Mouse (Mus musculus) cerebellum, adult (tissue): ENCODE measurements around the gene Nebl.
A peak's percentile ranks its signal among the peaks of the same experiment; 100 is the strongest.

ENCODE experiments used
- ATAC-seq: cut with Nextera tagmentation; 2 replicates; pipeline ENCODE4 v1.9.2; 2017; ENCODE audit warnings: mild to moderate bottlenecking, moderate library complexity, mixed read lengths; ENCODE audit not compliant: insufficient number of reproducible peaks, low FRiP score, low TSS enrichment

Gene Nebl

GRCm38 (mm10) chr2:17730957-17731830 lies at the start of gene Nebl:
Nebl (minus strand) TSS chr2:17731464.
- peak; percentile 70 for ATAC-seq

GRCm38 (mm10) chr2:17770246-17770825 lies 39.1 kb upstream of the Nebl start:
- ATAC-seq: no peak

GRCm38 (mm10) chr2:17769242-17769755 lies 38.0 kb upstream of the Nebl start:
- ATAC-seq: no peak

GRCm38 (mm10) chr2:17756271-17756670 lies 25.0 kb upstream of the Nebl start:
- no peak for ATAC-seq

- ATAC-seq: no peak
Measured at GRCm38 (mm10) chr2:17742051-17742763, 10.9 kb upstream of the Nebl start.

- no peak for ATAC-seq
Measured at GRCm38 (mm10) chr2:17741555-17741954, 10.3 kb upstream of the Nebl start.

GRCm38 (mm10) chr2:17740454-17740853 lies 9.2 kb upstream of the Nebl start:
- no peak for ATAC-seq

- ATAC-seq: no peak
Measured at GRCm38 (mm10) chr2:17732210-17732609, 946 bp upstream of the Nebl start.

- ATAC-seq: no peak
Measured at GRCm38 (mm10) chr2:17731831-17732200, 552 bp upstream of the Nebl start.

GRCm38 (mm10) chr2:17730648-17730956 lies 662 bp downstream of the Nebl start:
- ATAC-seq: peak; percentile 12; the same call in 1 of the 2 replicates

- ATAC-seq: peak; percentile 24
Measured at GRCm38 (mm10) chr2:17729770-17730647, 1.3 kb downstream of the Nebl start.

- no peak for ATAC-seq
Measured at GRCm38 (mm10) chr2:17724405-17724804, 6.9 kb downstream of the Nebl start.

GRCm38 (mm10) chr2:17723268-17724019 lies 7.8 kb downstream of the Nebl start:
- no peak for ATAC-seq

GRCm38 (mm10) chr2:17721177-17721715 lies 10.0 kb downstream of the Nebl start:
- no peak for ATAC-seq

GRCm38 (mm10) chr2:17718281-17718680 lies 13.0 kb downstream of the Nebl start:
- ATAC-seq: no peak

GRCm38 (mm10) chr2:17717200-17717599 lies 14.1 kb downstream of the Nebl start:
- ATAC-seq: no peak

GRCm38 (mm10) chr2:17715149-17715767 lies 16.0 kb downstream of the Nebl start:
- no peak for ATAC-seq

- no peak for ATAC-seq
Measured at GRCm38 (mm10) chr2:17714661-17715060, 16.6 kb downstream of the Nebl start.

- no peak for ATAC-seq
Measured at GRCm38 (mm10) chr2:17714124-17714523, 17.1 kb downstream of the Nebl start.
